Mouse (Mus musculus): ENCODE data around the gene Rgl2.

Rgl2 gene

DNA sequence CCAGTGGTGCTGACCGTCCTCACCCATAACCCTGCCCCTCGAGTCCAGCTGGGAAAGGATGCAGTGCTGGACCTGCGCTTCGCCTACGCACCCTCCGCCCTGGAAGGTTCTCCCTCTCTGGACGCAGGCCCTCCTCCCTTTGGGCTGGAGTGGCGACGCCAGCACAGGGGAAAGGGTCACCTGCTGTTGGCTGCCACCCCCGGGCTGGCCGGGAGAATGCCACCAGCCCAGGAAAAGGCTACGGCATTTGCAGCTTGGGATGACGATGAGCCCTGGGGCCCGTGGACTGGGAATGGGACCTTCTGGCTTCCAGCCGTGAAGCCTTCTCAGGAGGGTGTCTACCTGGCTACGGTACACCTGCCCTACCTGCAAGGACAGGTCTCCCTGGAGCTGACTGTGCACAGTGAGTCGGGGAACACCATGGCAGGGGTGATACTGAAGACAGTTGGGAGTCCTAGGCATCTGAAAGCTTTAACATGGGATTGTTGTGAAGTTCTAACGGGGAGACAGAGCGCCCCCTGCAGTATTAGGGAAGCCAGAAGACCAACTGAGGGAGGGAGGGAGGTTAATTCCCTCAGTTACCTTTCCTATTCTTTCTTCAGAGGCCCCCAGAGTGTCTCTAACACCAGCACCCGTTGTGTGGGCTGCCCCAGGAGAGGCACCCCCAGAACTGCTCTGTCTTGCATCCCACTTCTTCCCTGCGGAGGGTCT lies 3.8 kb upstream of the Rgl2 start:
- peak in 1 of 2 experiments; percentile 45 for DNase-seq

DNA sequence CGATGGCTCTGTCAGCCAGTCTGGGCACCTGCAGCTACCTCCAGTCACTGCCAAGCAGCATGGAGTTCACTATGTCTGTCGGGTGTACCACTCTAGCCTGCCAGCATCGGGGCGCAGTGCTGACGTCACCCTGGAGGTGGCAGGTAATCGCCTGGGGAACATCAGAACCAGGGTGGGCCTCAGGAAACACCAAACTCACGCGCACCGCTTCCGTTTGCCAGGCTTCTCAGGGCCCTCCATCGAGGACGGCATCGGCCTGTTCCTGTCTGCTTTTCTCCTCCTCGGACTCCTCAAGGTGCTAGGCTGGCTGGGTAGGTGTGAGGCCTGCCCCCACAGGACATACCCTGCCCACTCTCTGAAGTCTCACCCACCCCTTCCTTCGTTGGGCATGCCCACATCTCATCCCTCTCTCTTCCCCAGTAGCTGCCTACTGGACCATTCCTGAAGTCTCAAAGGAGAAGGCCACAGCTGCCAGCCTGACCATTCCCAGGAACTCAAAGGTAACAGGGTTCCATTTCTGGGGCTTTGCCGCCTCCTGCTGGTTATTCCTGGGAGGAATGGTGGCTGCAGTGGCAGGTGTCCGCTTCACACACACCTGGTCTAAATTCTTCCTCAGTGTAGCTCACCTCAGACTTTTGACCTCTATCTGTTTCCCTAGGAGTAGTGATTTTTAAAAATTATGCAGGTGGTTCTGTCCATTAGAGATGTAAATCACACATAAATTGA lies 3.0 kb upstream of the Rgl2 start:
- peak; percentile 49 to 56 for DNase-seq

DNA sequence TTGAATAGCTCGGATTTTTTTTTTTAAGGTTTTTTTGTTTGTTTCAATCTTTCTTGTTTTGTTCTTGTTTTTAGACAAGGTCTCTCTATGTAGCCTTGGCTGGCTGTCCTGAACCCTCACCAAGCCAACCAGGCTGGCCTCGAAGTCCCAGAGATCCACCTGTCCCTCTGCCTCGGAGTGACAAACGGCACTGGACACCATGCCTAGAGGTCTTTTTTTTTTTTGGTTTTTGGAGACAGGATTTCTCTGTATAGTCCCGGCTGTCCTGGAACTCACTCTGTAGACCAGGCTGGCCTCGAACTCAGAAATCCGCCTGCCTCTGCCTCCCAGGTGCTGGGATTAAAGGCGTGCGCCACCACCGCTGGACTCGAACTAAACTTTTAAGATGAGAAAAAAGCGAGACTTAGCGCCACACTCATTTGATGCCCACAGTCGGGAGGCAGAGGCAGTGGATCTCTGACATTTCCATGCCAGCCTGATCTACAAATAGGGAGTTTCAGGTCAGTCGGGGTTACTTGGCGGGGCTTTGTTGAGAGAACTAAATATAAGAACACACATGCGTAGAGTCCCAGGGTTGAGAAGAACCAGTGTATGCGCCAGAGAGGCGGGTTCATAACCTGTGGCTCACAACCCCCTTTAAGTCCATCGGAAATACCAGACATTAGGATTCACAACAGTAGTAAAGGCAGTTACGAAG lies 944 bp upstream of the Rgl2 start:
- DNase-seq = peak in 1 of 2 experiments; percentile 24

DNA sequence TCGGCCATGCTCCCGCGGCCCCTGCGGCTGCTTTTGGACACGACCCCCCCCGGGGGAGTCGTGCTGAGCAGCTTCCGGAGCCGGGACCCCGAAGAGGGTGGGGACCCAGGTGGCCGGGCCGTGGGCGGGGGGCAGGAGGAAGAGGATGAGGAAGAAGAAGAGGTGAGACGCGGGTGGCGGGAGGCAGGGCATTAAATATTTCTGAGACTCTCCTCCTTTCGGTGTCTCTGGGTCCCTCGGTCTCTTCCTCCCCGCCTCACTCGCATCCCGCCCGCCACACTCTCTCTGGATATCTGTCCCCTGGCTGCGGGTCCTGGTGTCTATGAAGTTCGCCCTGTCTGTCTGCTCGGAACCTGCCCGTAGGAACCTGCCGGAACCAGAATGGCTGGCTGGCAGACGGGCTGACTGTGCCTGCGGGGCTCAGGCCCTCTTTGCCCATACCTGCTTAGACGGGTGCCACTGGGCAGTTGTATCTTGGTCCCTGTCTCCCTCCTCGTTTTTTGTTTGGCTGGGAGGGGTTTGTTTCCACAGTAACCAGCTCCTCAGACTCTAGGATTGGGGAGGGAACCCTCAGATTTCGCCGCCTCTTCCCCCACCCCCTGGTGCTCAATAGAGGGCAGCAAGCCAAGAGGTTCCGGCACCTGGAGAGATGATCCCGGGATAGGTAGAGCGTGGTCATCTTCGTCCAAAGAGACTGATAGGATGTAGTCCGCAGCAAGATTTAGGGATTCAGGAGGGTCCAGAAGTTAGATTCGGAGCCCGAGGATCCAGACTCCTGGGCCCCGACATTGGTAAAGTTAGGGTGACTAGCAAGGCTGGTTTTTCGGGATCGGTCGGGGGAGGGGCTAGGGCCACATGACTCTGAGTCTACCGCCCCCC lies 1.2 kb downstream of the Rgl2 start:
- DNase-seq = peak; percentile 75 to 84

DNA sequence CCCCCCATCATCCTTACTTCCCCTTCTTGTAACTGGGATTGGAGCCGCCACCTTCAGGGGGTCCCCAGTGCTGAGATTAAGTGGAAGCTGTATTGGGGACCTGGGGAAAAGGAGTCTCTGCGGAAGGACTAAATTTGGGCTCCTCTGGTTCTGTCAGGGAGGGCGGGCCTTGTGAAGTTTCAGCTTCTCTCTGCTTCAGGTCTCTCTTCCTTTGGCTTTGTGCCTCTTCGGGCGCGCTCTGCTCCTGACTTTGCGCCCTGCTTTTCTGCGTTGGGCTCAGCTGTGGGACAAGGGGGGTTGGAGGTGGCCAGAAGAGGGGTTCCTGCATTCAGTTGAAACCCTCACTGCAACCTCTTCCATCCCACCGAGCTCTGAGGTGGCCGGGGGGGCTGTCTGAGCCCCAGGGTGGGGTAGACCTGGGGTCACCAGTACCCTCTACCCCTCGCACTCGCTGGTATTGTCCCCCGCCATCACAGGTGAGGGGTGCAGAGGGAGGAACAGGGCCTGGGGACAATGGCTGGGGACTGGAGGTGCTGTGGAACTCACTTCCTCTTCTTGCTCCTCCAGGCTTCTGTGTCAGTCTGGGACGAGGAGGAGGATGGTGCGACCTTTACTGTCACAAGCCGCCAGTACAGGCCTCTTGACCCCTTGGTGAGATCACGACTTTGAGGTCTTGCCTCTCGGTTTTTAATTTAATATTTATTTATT lies 2.0 kb downstream of the Rgl2 start:
- peak in 1 of 2 experiments; percentile 39 for DNase-seq

DNA sequence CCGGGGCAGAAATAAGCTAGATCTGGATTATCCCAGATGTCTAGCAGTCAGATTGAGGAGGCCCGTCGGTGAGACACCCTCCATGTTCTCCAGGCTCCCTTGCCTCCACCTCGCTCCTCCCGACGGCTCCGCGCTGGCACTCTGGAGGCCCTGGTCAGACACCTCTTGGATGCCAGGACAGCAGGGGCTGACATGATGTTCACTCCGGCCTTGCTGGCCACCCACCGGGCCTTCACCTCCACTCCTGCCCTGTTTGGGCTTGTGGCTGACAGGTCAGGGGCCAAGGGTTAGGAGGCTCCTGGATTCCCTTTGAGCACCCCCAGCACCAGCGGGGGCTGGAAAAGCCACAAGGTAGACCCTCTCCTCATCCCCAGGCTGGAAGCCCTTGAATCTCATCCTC lies 2.6 kb downstream of the Rgl2 start:
- peak in 1 of 2 experiments; percentile 56 for DNase-seq

DNA sequence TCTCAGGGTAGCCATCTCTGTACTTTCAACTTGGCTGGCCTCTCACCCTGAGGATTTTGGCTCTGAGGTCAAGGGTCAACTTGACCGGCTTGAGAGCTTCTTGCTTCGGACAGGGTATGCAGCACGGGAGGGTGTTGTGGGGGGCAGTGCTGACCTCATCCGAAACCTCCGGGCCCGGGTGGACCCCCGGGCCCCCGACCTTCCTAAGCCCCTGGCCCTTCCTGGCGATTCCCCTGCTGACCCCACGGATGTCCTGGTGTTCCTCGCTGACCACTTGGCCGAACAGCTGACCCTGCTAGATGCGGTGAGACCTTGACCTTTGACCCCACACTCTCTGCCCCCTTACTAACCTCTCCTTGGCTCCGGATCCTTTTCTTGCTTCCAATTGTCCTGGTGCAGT lies 3.1 kb downstream of the Rgl2 start:
- no peak for DNase-seq

DNA sequence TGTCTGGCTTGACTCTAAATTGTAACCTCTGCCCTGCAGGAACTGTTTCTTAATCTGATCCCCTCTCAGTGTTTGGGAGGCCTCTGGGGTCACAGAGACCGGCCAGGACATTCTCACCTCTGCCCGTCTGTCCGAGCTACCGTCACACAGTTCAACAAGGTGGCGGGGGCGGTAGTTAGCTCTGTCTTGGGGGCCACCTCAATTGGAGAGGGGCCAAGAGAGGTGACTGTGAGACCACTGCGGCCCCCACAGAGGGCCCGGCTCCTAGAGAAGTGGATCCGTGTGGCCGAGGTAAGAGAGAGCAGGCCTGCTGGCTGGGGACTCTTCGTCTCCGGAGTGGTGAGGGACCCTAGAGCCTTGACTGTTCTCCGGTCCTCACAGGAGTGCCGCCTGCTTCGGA lies 3.6 kb downstream of the Rgl2 start:
- no peak for DNase-seq

DNA sequence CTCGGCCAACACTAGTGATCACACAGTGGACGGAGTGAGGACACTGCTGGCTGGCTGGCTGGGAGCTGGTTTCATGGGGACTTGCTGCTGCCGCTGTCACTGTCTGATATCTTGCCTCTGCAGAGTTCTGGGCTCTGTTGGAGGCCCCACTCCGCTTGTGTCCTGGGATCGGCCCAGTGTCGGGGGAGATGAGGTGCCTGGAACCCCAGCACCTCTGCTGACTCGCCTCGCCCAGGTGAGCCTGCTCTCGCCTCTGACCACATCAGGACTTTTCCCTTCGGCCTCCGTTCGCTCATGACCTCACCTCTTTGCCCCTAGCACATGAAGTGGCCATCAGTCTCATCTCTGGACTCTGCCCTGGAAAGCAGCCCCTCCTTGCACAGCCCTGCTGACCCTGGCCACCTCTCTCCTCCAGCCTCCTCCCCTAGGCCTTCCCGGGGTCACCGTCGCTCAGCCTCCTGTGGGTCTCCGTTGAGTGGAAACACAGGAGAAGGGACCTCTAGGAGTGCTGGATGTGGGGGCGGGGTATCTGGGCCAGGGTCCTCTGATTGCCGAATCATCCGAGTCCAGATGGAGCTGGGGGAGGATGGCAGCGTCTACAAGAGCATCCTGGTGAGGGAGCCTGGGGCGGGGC lies 6.2 kb downstream of the Rgl2 start:
- no peak for DNase-seq

DNA sequence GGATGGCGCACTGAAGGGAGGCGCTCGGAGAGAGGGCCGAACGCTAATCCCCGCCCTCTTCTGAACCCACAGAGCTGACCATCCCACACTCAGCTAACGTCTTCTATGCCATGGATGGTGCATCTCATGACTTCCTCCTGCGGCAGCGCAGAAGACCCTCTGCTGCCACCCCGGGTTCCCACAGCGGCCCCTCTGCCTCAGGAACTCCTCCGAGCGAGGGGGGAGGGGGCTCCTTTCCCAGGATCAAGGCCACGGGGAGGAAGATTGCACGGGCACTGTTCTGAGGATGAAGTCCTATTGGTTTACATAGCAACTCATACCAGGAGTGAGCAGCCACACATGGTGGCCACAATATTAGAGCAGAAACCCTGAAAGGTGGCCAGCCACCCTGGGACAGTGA lies 7.7 kb downstream of the Rgl2 start:
- no peak for DNase-seq

DNA sequence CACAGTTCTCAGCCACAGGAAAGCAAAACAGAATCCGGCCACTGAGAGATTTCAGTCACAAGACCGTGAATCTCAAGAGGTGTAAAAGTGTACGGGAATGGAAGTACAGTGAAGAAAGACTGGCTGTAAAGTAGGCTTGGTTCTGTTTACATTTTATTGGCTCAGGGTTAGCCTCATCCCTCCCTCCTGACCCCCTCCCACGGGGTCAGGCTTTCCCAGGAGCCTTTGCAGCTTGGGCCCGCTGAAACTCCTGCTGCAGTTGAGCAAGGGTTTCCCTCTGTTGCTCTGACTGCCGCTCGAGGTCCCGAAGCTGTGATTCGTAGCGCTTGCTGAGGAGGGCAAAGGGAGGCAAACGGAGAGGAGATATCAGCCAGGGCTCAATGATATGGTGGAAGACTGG lies 9.4 kb downstream of the Rgl2 start:
- no peak for DNase-seq

DNA sequence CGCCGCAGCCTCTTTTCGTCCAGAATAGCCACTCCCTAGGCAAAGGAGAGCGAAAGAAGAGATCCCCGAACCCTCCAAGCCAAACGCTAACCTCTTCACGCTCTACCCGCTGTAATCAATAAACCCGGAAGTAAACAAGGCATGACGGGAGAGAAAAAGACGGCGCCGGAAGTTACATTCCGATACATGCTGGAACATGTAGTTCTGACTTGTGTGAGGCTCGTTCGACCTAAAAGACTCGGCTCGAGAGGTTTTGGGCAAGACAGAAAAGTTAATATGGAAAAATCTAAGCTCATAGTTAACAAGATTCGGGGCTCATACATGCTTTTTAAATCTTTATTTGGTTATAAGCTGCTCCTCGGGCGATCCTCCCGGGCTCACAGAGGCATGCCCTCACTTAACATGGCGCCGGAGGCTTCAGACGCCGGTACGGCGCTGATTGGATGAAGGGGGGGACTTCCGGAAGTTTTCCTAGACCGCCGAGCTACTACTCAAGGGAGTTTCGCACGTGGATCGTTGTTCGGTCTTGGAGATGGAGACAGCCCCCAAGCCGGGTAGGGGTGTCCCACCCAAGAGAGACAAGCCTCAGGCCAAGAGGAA lies 11.0 kb downstream of the Rgl2 start, which contains the start of the genes Pfdn6 and Wdr46:
TSS of gene Pfdn6 (minus strand) at position 138 of the 600 bp plus-strand sequence.
TSS of gene Wdr46 (plus strand) at position 455 of the 600 bp plus-strand sequence.
- DNase-seq = peak; percentile 91

DNA sequence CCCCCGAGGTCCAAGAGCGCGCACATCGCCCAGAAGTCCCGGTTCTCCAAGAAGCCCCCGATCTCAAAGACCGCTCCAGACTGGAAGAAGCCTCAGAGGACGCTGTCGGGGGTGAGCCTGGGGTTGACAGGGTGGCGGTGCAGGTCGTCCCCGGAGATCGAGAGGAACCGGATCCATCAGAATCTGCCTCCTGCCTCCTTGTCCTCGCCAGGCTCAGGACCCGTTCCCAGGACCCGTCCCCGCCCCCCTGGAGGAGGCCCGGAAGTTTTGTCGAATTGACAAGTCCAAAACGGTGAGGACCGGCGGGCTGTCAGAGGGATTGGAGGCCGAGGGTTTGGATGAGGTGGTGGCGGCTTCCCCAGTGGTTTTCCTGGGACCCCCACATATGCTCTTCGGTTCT lies 11.6 kb downstream of the Rgl2 start:
- peak in 1 of 2 experiments; percentile 68 for DNase-seq

DNA sequence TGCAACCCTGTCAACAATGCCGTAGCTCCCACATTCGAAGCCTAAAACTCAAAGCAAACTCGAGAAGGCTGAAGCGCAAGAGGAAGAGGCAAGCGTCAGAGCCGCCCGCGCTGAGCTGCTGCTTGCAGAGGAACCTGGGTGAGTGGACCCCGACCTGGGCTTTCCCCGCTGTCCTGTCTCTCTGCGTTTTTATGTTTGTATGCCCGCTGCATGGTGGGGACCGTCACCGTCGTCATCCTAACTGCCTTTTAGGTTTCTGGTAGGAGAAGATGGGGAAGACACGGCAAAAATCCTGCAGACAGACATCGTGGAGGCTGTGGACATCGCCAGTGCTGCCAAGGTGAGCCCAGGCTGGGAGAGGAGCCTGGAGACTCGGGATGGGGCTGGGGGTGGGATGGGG lies 12.0 kb downstream of the Rgl2 start:
- DNase-seq = no peak

DNA sequence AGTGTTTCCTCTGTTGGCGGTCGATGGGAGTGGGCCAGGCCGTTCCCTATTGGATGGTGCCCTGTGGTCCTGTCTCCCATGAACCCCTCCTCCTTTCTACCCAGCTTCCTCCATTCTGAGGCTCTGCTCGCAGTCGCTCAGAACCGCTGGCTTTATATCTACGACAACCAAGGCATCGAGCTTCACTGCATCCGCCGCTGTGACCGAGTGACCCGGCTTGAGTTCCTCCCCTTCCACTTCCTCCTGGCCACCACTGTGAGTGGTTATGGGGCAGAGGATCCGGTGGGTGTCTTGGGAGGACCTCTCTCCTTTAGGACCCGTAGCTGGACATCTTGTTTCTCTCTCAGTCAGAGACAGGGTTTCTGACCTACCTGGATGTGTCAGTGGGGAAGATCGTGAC lies 14.1 kb downstream of the Rgl2 start:
- DNase-seq = no peak

DNA sequence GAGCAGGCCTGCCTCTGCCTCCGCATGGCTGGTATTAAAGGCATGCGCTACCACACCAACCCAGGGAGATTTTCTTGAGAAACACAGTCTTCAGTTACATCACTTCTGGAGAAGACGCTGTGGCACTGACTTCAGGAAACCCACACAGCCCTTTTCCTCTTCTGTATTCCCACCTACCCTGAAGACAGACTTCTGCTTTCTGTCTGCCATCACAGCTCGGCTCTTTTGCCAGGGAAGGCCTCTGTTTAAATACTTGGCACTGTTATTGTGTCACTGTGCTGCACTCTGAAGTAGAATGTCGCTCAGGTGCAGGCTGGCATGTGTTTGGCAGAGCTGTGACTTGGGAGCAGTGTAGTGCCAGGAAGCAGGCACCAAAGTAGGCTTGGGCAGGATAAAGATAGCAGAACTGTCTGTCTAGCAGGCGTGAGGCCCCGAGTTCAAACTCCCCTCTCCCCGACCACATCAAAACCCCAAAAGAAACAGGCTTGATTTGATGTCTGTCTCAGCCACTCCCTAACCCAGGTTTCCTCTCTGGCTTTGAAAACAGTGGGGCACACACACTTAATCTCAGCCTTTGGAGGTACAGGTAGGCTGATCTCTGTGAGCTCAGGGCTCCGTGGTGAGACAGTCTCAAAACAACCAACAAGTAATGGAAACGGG lies 18.2 kb downstream of the Rgl2 start:
- DNase-seq = no peak

DNA sequence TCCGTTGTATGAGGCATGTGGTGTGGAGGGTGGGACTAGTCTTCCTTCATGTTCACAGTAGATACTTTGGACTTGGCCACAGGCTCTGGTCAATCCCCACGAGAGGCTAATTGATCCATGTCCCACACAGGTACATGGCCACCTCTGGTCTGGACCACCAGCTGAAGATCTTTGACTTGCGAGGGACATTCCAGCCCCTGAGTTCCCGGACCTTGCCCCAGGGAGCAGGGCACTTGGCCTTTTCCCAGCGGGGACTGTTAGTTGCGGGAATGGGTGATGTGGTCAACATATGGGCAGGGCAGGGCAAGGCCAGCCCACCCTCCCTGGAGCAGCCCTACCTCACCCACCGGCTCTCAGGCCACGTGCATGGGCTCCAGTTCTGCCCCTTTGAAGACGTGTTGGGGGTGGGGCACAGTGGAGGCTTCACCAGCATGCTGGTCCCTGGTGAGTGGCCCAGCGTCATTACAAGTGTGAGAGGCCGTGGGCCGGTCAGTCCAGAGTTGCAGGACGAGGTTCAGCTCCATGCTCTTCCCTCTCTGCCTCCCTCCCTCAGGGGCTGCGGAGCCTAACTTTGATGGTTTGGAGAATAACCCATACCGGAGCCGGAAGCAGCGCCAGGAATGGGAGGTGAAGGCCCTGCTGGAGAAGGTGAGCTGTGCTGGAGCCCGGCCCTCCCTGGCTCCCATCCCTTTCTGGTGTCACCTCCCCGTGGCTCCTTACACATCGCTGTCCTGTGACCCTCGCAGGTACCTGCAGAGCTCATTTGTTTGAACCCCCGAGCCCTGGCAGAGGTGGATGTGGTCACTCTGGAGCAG lies 19.0 kb downstream of the Rgl2 start:
- DNase-seq = peak in 1 of 2 experiments; percentile 46

DNA sequence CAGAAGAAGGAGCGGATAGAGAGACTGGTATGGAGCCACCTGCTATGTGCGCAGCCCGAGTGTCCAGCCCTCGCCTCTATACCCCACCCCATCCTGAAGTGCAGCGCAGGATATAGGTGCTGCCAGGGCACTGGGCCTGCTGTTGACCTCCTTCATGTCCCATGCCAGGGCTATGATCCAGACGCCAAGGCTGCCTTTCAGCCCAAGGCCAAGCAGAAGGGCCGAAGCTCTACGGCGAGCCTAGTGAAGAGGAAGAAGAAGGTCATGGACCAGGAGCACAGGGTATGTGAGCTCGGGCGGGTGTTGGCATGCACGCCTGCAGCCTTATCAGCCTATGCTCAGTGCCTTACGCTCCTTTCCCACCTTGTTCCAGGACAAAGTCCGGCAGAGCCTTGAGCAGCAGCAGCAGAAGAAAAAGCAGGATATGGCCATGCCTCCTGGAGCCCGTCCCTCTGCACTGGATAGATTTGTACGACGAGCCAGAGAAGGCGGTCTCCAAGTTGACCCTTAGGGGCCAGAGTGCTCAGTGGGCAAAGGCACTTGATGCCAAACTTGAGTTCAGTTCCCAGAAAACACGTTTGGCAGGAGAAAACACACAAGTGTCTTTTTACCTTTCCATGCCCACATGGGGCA lies 19.7 kb downstream of the Rgl2 start:
- peak in 1 of 2 experiments; percentile 38 for DNase-seq

DNA sequence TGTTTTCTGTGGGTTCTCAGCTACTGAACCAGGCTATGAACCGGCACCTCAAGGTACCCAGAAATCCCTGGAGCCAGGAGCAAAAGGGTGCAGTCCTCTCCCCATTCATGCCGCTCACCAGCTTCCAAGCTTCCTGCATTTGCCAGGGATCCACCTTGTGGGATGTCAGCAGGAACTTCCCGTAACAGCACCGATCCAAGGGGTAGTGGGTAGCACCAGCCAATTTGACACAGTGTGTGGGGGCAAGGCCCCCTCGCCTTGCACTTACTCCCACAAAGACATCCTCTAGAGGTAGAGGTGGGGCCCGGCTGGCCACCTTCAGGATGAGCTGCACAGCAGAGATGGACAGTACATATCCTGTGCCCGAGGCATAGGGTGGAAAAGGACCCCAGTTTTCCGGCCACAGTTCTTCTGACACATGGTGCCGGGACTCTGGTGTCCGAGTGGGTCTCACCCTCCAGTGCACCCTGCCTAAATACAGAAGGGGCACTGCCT lies 20.8 kb downstream of the Rgl2 start:
- DNase-seq = peak in 1 of 2 experiments; percentile 40
